Comparison of ENCODE assay signal across 10 mouse cellular contexts in genomic region chr10:12549261-12549660, GRCm38 (mm10).
DNase-seq lines count a peak whose midpoint lies in the region; ATAC-seq and TF ChIP-seq lines count a peak whose summit lies in the region.
"Had no signal": no experiment of that assay in that cellular context is flagged by ENCODE, and none has a peak within 500 bp of the region (broad histone marks: within the 10 kb centered on the region; RNA-seq: fewer than 3 reads in every experiment).

No protein-coding gene starts in this region.

- peaks cover 13% of the 10 kb centered on the region for H3K4me1 ChIP-seq in heart, embryonic 11.5 days (ENCODE audit: control insufficient read depth, insufficient read depth, low read length)
- H3K4me1 ChIP-seq in kidney, postnatal 0 days (replicated peaks; ENCODE audit: insufficient read depth, low read length) = peaks cover 21% of the 10 kb centered on the region
- H3K4me1 ChIP-seq in limb, embryonic 14.5 days (ENCODE audit: control insufficient read depth, insufficient read depth, low read length) = peaks cover 60% of the 10 kb centered on the region

- DNase-seq in heart, adult 8-10 months (ENCODE audit: low spot score) = no peak
- no peak for DNase-seq in kidney, postnatal 0 days (ENCODE audit: low spot score)
- no peak for DNase-seq in kidney, postnatal 10 days
- DNase-seq in ES-CJ7 (ENCODE audit: low read depth, low spot score) = peak; percentile 43
- DNase-seq in limb, embryonic 14.5 days (ENCODE audit: low spot score) = no peak
- no peak for DNase-seq in layer of hippocampus, postnatal 36 days
- no peak for DNase-seq in thymus, postnatal 4 days

- TF ChIP-seq POLR2A in limb, embryonic 14.5 days (IDR thresholded peaks at IDR 0.05; ENCODE audit: borderline replicate concordance, extremely low read depth, insufficient read depth, insufficient read length) = no peak

- WGBS in heart, embryonic 11.5 days (ENCODE audit: insufficient replicate concordance) = 31% methylated on average over 5 of the region's 5 CpGs
- WGBS in kidney, postnatal 0 days = 25% methylated on average over 5 of the region's 5 CpGs
- 22% methylated on average over 5 of the region's 5 CpGs for WGBS in limb, embryonic 14.5 days

- no peak for TF ChIP-seq CTCF in kidney, postnatal 0 days (IDR thresholded peaks at IDR 0.05; ENCODE audit: low read depth)

- no peak overlapping the region for H3K9ac ChIP-seq in heart, embryonic 11.5 days (ENCODE audit: low read depth, low read length)
- no peak overlapping the region for H3K9ac ChIP-seq in kidney, postnatal 0 days (ENCODE audit: low read depth, low read length)
- peak overlapping the region; percentile 57; the same call in 1 of the 2 replicates for H3K9ac ChIP-seq in limb, embryonic 14.5 days (ENCODE audit: low read depth, low read length, severe bottlenecking)
- H3K9ac ChIP-seq: midbrain, embryonic 15.5 days had no signal

- ATAC-seq in heart, embryonic 11.5 days (replicated peaks; ENCODE audit: insufficient number of reproducible peaks, low FRiP score, low TSS enrichment) = no peak
- no peak for ATAC-seq in kidney, postnatal 0 days (replicated peaks; ENCODE audit: low FRiP score, low read depth)
- no peak for ATAC-seq in limb, embryonic 14.5 days (ENCODE audit: low FRiP score, low read depth)

- no peak overlapping the region for H3K27ac ChIP-seq in heart, embryonic 11.5 days (ENCODE audit: low read depth, low read length)
- H3K27ac ChIP-seq in kidney, postnatal 0 days = no peak overlapping the region
- H3K27ac ChIP-seq in limb, embryonic 14.5 days (replicated peaks; ENCODE audit: low read depth, low read length) = 0 out of 2 replicates have a peak overlapping the region, but pooled peaks have one; percentile 82
- H3K27ac ChIP-seq: midbrain, embryonic 15.5 days had no signal

- H3K9me3 ChIP-seq in heart, embryonic 11.5 days (replicated peaks; ENCODE audit: control insufficient read depth, low read length) = no peaks in the 10 kb centered on the region
- no peaks in the 10 kb centered on the region for H3K9me3 ChIP-seq in kidney, postnatal 0 days (replicated peaks; ENCODE audit: low read length)
- H3K9me3 ChIP-seq in limb, embryonic 14.5 days (ENCODE audit: control insufficient read depth, low read length) = no peaks in the 10 kb centered on the region
- H3K9me3 ChIP-seq: heart, embryonic 10.5 days; midbrain, embryonic 15.5 days had no signal

- no peak overlapping the region; the same call in 1 of the 2 replicates for H3K4me3 ChIP-seq in heart, embryonic 11.5 days (ENCODE audit: low read depth, low read length)
- H3K4me3 ChIP-seq in kidney, postnatal 0 days (replicated peaks; ENCODE audit: low read depth, low read length) = no peak overlapping the region; the same call in 1 of the 2 replicates
- peak overlapping the region; percentile 40 for H3K4me3 ChIP-seq in limb, embryonic 14.5 days (replicated peaks; ENCODE audit: low read length)

- H3K27me3 ChIP-seq in heart, embryonic 11.5 days (ENCODE audit: control insufficient read depth, insufficient read depth, low read length) = no peaks in the 10 kb centered on the region
- H3K27me3 ChIP-seq in kidney, postnatal 0 days (ENCODE audit: insufficient read depth, low read length) = no peaks in the 10 kb centered on the region
- no peaks in the 10 kb centered on the region for H3K27me3 ChIP-seq in limb, embryonic 14.5 days (ENCODE audit: control insufficient read depth, insufficient read depth, low read length)
- H3K27me3 ChIP-seq: midbrain, embryonic 15.5 days had no signal

- H3K36me3 ChIP-seq in heart, embryonic 11.5 days (ENCODE audit: control insufficient read depth, insufficient read depth, low read length) = no peaks in the 10 kb centered on the region
- no peaks in the 10 kb centered on the region for H3K36me3 ChIP-seq in kidney, postnatal 0 days (ENCODE audit: insufficient read depth, low read length)
- H3K36me3 ChIP-seq in limb, embryonic 14.5 days (ENCODE audit: control insufficient read depth, insufficient read depth, low read length) = no peaks in the 10 kb centered on the region
- H3K36me3 ChIP-seq: heart, embryonic 10.5 days; midbrain, embryonic 15.5 days had no signal

- peak overlapping the region; percentile 70; the same call in 1 of the 2 replicates for H3K4me2 ChIP-seq in heart, embryonic 11.5 days
- H3K4me2 ChIP-seq in kidney, postnatal 0 days (ENCODE audit: low read length) = peak overlapping the region; percentile 55
- H3K4me2 ChIP-seq in limb, embryonic 14.5 days (replicated peaks; ENCODE audit: low read depth, low read length, severe bottlenecking) = peak overlapping the region; percentile 73
